Mouse (Mus musculus): Measurements from ENCODE around the gene Bcl6. TPM values are rescaled to one million over a fixed set of nuclear protein-coding genes. Genes with fewer than 3 reads are reported as not detected.

The Bcl6 gene
- total and polyA plus RNA-seq, 2 experiments from 2014 or later = 0.25 to 2.8 TPM

DNA sequence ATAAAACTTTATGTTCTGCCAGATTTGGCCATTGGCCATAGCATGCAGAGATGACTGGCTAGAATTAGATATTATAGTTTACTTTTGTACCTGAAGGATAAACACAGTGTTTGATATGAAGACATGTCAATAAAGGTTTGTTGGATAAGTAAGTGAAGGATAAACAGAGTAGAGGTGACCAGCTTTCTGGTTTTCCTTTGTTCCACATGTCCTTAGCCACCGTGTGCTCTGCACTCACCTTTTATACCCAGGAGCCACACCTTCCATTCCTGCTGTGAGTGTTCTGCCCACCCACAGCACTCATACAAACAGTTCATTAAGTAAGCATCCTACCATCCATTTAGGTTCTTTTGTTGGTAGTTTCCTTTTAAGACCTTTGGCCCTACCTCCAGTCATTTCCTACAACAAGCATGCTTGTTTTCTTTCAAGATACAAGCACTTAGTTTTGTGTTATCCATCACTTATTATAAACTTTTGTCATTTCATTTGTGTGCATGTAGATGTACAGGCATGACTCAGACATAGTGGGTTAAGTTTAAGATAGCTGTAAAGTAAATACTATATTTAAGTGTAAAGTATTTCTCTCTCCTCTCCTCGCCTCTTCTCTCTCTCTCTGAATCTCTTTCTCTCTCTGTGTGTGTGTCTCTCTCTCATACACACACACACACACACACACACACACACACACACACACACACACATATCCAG lies 41.5 kb upstream of the Bcl6 start:
- Histone ChIP-seq H3K27ac (ENCODE audit: low read depth) (no peak overlapping the region), H3K9ac (replicated peaks; ENCODE audit: low read depth, low read length) (no peak overlapping the region), H3K9me3 (replicated peaks; ENCODE audit: control insufficient read depth, low read length) (no peaks in the 10 kb centered on the region), H3K27me3 (ENCODE audit: control insufficient read depth, insufficient read depth, low read length) (no peaks in the 10 kb centered on the region), H3K36me3 (replicated peaks; ENCODE audit: control insufficient read depth, insufficient read depth, low read length) (no peaks in the 10 kb centered on the region), H3K4me2 (ENCODE audit: low read depth, low read length) (no peak overlapping the region), H3K4me1 (ENCODE audit: control insufficient read depth, insufficient read depth) (no peaks in the 10 kb centered on the region), H3K4me3 (ENCODE audit: low read depth, low read length) (no peak overlapping the region)
- no peak for ATAC-seq (ENCODE audit: insufficient read depth, low read depth)
- 78% methylated on average over 2 of the region's 2 CpGs for WGBS
- no peak for TF ChIP-seq EP300 (IDR thresholded peaks at IDR 0.05; ENCODE audit: low read depth)
- no peak for TF ChIP-seq CTCF (IDR thresholded peaks at IDR 0.05; ENCODE audit: low read depth)
- DNase-seq (ENCODE audit: low spot score) = no peak

DNA sequence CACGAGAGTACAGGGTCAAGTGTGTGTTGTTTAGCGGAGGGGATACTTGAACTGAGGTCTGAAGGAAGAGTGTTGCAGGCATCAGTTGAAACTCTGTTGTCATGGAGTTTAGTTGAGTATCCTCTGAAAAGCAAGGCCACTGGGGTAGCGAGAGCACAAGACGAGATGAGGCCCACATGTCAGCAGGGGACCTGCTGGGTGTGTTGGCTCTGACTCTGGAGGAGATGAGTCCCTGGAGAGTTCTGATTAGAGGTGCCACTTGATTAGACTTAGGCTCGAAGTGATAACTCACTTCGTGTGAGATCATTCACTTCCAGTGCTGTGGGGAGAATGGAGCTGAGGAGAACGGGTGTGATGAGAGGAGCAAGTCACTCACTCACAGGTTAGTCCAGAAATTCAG lies 36.8 kb upstream of the Bcl6 start:
- no peaks in the 10 kb centered on the region for H3K36me3 ChIP-seq (replicated peaks; ENCODE audit: control insufficient read depth, insufficient read depth, low read length)
- H3K9me3 ChIP-seq (replicated peaks; ENCODE audit: control insufficient read depth, low read length) = no peaks in the 10 kb centered on the region
- H3K27me3 ChIP-seq (ENCODE audit: control insufficient read depth, insufficient read depth, low read length) = no peaks in the 10 kb centered on the region
- no peak for DNase-seq (ENCODE audit: low spot score)
- ATAC-seq (ENCODE audit: insufficient read depth, low read depth) = no peak
- H3K9ac ChIP-seq (replicated peaks; ENCODE audit: low read depth, low read length) = no peak overlapping the region
- WGBS = 40% methylated on average over 7 of the region's 7 CpGs
- H3K4me1 ChIP-seq (ENCODE audit: control insufficient read depth, insufficient read depth) = no peaks in the 10 kb centered on the region
- no peak overlapping the region for H3K4me2 ChIP-seq (ENCODE audit: low read depth, low read length)
- no peak overlapping the region for H3K27ac ChIP-seq (ENCODE audit: low read depth)
- H3K4me3 ChIP-seq (ENCODE audit: low read depth, low read length) = no peak overlapping the region
- no peak for TF ChIP-seq EP300 (IDR thresholded peaks at IDR 0.05; ENCODE audit: low read depth)

DNA sequence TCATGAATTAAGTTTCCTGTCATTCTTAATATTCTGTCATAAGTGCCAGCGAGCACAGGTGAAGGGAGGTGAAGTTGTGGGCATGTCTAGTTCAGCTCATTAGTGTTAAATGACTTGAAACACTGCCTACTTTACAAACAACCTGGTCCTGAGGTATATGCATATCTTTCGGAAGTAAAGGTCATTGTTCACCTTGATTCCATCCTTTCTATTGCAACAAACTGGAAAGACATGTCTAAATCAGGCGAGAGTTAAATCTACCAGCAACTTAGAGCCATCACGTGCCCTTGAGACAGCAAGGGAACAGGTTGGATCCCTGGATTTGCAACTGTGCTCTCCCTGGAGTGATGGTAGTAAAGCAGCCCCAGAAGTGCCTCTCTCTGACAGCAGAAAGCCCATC lies 34.0 kb upstream of the Bcl6 start:
- H3K27me3 ChIP-seq (ENCODE audit: control insufficient read depth, insufficient read depth, low read length) = no peaks in the 10 kb centered on the region
- H3K27ac ChIP-seq (ENCODE audit: low read depth) = no peak overlapping the region
- no peak overlapping the region for H3K9ac ChIP-seq (replicated peaks; ENCODE audit: low read depth, low read length)
- H3K36me3 ChIP-seq (replicated peaks; ENCODE audit: control insufficient read depth, insufficient read depth, low read length) = no peaks in the 10 kb centered on the region
- no peak overlapping the region for H3K4me3 ChIP-seq (ENCODE audit: low read depth, low read length)
- no peak for ATAC-seq (ENCODE audit: insufficient read depth, low read depth)
- H3K9me3 ChIP-seq (replicated peaks; ENCODE audit: control insufficient read depth, low read length) = no peaks in the 10 kb centered on the region
- no peak for DNase-seq (ENCODE audit: low spot score)
- TF ChIP-seq EP300 (IDR thresholded peaks at IDR 0.05; ENCODE audit: low read depth) = no peak
- TF ChIP-seq CTCF (IDR thresholded peaks at IDR 0.05; ENCODE audit: low read depth) = no peak
- no peaks in the 10 kb centered on the region for H3K4me1 ChIP-seq (ENCODE audit: control insufficient read depth, insufficient read depth)
- WGBS = 85% methylated on average over 4 of the region's 4 CpGs
- no peak overlapping the region for H3K4me2 ChIP-seq (ENCODE audit: low read depth, low read length)

DNA sequence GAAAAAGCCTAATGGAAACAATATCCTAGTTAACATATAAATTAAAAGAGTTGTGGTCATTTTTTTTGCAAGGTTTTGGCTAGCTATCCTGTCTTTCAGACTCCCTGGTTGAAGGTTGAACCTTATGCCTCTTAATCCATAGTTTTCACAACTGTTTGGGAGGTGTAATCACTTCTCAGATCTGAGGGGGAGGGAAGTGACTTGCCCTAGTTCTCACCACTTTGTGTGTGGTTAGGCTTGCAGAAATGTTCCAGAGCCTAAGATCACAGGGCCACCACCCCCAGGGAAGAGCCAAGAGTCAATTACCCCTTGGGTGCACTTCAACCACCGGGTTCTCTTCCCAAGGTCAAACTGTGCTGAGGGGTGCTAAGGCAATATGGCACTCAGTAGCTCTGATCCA lies 33.1 kb upstream of the Bcl6 start:
- no peak overlapping the region for H3K27ac ChIP-seq (ENCODE audit: low read depth)
- H3K4me2 ChIP-seq (ENCODE audit: low read depth, low read length) = no peak overlapping the region
- H3K4me1 ChIP-seq (ENCODE audit: control insufficient read depth, insufficient read depth) = no peaks in the 10 kb centered on the region
- no peak for ATAC-seq (ENCODE audit: insufficient read depth, low read depth)
- no peak overlapping the region for H3K9ac ChIP-seq (replicated peaks; ENCODE audit: low read depth, low read length)
- no peaks in the 10 kb centered on the region for H3K36me3 ChIP-seq (replicated peaks; ENCODE audit: control insufficient read depth, insufficient read depth, low read length)
- TF ChIP-seq EP300 (IDR thresholded peaks at IDR 0.05; ENCODE audit: low read depth) (no peak), CTCF (IDR thresholded peaks at IDR 0.05; ENCODE audit: low read depth) (no peak)
- WGBS = 48% methylated on average over 1 of the region's 1 CpGs
- no peaks in the 10 kb centered on the region for H3K9me3 ChIP-seq (replicated peaks; ENCODE audit: control insufficient read depth, low read length)
- no peak for DNase-seq (ENCODE audit: low spot score)
- no peak overlapping the region for H3K4me3 ChIP-seq (ENCODE audit: low read depth, low read length)
- no peaks in the 10 kb centered on the region for H3K27me3 ChIP-seq (ENCODE audit: control insufficient read depth, insufficient read depth, low read length)

DNA sequence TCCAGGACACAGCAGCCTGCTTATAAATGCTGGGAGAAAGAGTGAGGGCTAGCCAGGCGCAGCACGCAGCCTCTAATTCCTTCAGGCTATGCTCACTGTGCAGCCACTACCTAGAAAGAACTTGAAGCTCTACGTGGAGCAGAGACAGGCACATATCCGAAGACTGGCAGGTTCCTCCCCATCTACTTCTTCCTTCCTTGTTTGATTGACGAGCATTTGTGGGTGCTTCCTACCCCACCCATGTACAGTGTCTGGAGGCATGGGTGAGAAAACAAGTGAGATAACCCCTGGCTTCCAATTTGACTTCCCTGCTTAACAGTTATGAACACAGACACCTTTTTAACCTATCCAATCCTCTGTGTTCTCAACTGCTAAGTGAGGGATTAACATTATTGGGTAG lies 28.1 kb upstream of the Bcl6 start:
- Histone ChIP-seq H3K9ac (replicated peaks; ENCODE audit: low read depth, low read length) (no peak overlapping the region), H3K27ac (ENCODE audit: low read depth) (no peak overlapping the region), H3K27me3 (ENCODE audit: control insufficient read depth, insufficient read depth, low read length) (no peaks in the 10 kb centered on the region), H3K9me3 (replicated peaks; ENCODE audit: control insufficient read depth, low read length) (no peaks in the 10 kb centered on the region), H3K4me3 (ENCODE audit: low read depth, low read length) (no peak overlapping the region), H3K36me3 (replicated peaks; ENCODE audit: control insufficient read depth, insufficient read depth, low read length) (no peaks in the 10 kb centered on the region), H3K4me1 (ENCODE audit: control insufficient read depth, insufficient read depth) (0 out of 2 replicates have a peak, but pooled peaks cover 4% of the 10 kb centered on the region), H3K4me2 (ENCODE audit: low read depth, low read length) (no peak overlapping the region)
- ATAC-seq (ENCODE audit: insufficient read depth, low read depth) = no peak
- WGBS = 67% methylated on average over 5 of the region's 5 CpGs
- no peak for TF ChIP-seq CTCF (IDR thresholded peaks at IDR 0.05; ENCODE audit: low read depth)
- no peak for DNase-seq (ENCODE audit: low spot score)

DNA sequence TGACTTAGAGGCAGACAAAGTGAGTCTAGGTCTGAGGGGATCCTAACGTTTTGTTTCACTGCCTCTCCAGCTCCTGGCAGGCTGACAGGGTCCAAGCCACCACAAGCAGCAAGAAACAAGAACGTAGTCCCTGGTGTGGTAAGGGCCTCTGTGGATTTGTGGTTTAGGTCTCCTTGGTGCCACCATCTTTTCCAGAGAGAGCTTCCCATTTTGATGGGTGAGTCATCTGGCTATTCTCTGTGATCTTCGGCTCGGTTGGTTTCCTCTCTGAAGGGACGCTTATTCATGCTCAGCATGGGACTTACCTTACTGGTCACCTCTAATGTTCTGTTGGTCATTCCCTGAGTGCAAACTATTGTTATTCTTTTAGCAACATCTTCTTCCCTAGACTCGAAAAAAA lies 27.6 kb upstream of the Bcl6 start:
- H3K4me2 ChIP-seq (ENCODE audit: low read depth, low read length) = no peak overlapping the region
- H3K4me1 ChIP-seq (ENCODE audit: control insufficient read depth, insufficient read depth) = 0 out of 2 replicates have a peak, but pooled peaks cover 4% of the 10 kb centered on the region
- WGBS = 57% methylated on average over 6 of the region's 6 CpGs
- no peaks in the 10 kb centered on the region for H3K9me3 ChIP-seq (replicated peaks; ENCODE audit: control insufficient read depth, low read length)
- DNase-seq (ENCODE audit: low spot score) (no peak), ATAC-seq (ENCODE audit: insufficient read depth, low read depth) (no peak)
- H3K36me3 ChIP-seq (replicated peaks; ENCODE audit: control insufficient read depth, insufficient read depth, low read length) = no peaks in the 10 kb centered on the region
- H3K9ac ChIP-seq (replicated peaks; ENCODE audit: low read depth, low read length) = no peak overlapping the region
- H3K27ac ChIP-seq (ENCODE audit: low read depth) = no peak overlapping the region
- no peak overlapping the region for H3K4me3 ChIP-seq (ENCODE audit: low read depth, low read length)
- TF ChIP-seq CTCF (IDR thresholded peaks at IDR 0.05; ENCODE audit: low read depth) = no peak
- no peaks in the 10 kb centered on the region for H3K27me3 ChIP-seq (ENCODE audit: control insufficient read depth, insufficient read depth, low read length)
